Mouse (Mus musculus) left cerebral cortex, adult 18-20 months (tissue): ENCODE results near the gene Pnkd. TPM values are rescaled to one million over a fixed set of nuclear protein-coding genes. Genes with fewer than 3 reads are reported as not detected.

Source experiments
- microRNA-seq, 2 experiments: library from miRNA; unstranded; fragments of <30 nt; microRNA quantifications; one replicate each; pipeline ENCODE4 v1.2.0; 2021
- total RNA-seq, 2 experiments: library from RNA; stranded (reverse); gene quantifications; 2 replicates each; pipeline ENCODE4 v1.2.3; 2021

Gene Pnkd
- total RNA-seq, 2 experiments from 2014 or later: 179 TPM

Small RNA genes within 50 kb of the gene (microRNA-seq; reads per million reads assigned to microRNA genes)
- gene Mir26b: 6,760 to 7,792 reads per million in 2 experiments

Other genes starting within 250 kb of the Pnkd start
- gene Tns1, start 160.5 kb upstream of the Pnkd start, total RNA-seq: 10 to 100 TPM; 36.7 to 39.6 TPM
- gene Rufy4, start 159.4 kb upstream of the Pnkd start, total RNA-seq: not detected
- gene Cxcr2, start 130.9 kb upstream of the Pnkd start, total RNA-seq: not detected
- not detected for gene Cxcr1, start 90.3 kb upstream of the Pnkd start, total RNA-seq
- 100 to 1,000 TPM; 244 to 263 TPM for gene Arpc2, start 48.8 kb upstream of the Pnkd start, total RNA-seq
- not detected for gene Gpbar1, start 6.4 kb upstream of the Pnkd start, total RNA-seq
- 100 to 1,000 TPM; 141 to 150 TPM for gene Aamp, start 192 bp upstream of the Pnkd start, total RNA-seq
- 10 to 100 TPM; 19.1 to 24.1 TPM for gene Tmbim1, start 20.7 kb downstream of the Pnkd start, total RNA-seq
- 1 to 10 TPM in 1 of 2 experiments, under 1 TPM in 1; 0.82 to 1.5 TPM for gene Catip, start 77.2 kb downstream of the Pnkd start, total RNA-seq
- 1 to 10 TPM; 3.8 to 5.5 TPM for gene Slc11a1, start 90.3 kb downstream of the Pnkd start, total RNA-seq
- gene Ctdsp1, start 106.6 kb downstream of the Pnkd start, total RNA-seq: 10 to 100 TPM; 26.1 to 26.4 TPM
- 1 to 10 TPM in 1 of 2 experiments, under 1 TPM in 1; 0.79 to 1.6 TPM for gene Vil1, start 124.4 kb downstream of the Pnkd start, total RNA-seq
- gene Cnot9, start 221.1 kb downstream of the Pnkd start, total RNA-seq: 10 to 100 TPM; 25.7 to 26.5 TPM